Mouse (Mus musculus) E14TG2a.4 (cell line): ENCODE measurements around the gene Mrpl24.

Source experiments
- H3K27me3 ChIP-seq: 2 replicates; pipeline ENCODE4 v1.6.1; 2014; ENCODE audit warnings: low read length, control low read depth; ENCODE audit not compliant: insufficient read depth
- H3K36me3 ChIP-seq: 2 replicates; pipeline ENCODE4 v1.6.1; 2014; ENCODE audit warnings: low read length, control low read depth; ENCODE audit not compliant: insufficient read depth
- H3K4me1 ChIP-seq: replicated peaks from 2 replicates; pipeline ENCODE4 v1.6.1; 2014; ENCODE audit warnings: low read depth, low read length, control low read depth
- H3K4me3 ChIP-seq: replicated peaks from 2 replicates; pipeline ENCODE4 v1.5.1; 2014; ENCODE audit warnings: mild to moderate bottlenecking, low read length
- H3K9me3 ChIP-seq: 2 replicates; pipeline ENCODE4 v1.6.1; 2014; ENCODE audit warnings: low read length, control low read depth
- CTCF ChIP-seq: conservative IDR thresholded peaks from 2 replicates; pipeline ENCODE4 v1.5.1; 2014; ENCODE audit warnings: low read length
- NANOG ChIP-seq: IDR thresholded peaks from 2 replicates; pipeline ENCODE4 v1.6.1; 2014; ENCODE audit warnings: borderline replicate concordance, low read length, mixed read lengths
- POU5F1 ChIP-seq: IDR thresholded peaks from 2 replicates; pipeline ENCODE4 v1.6.1; 2014; ENCODE audit warnings: low read length, borderline replicate concordance

The Mrpl24 gene

GRCm38 (mm10) chr3:87906981-87907857 lies 12.1 kb upstream of the Mrpl24 start:
- Histone ChIP-seq H3K27me3 (no peaks in the 10 kb centered on the region), H3K36me3 (peaks cover 16% of the 10 kb centered on the region), H3K9me3 (no peaks in the 10 kb centered on the region), H3K4me1 (peaks cover 49% of the 10 kb centered on the region), H3K4me3 (peak overlapping the region; percentile 96)
- TF ChIP-seq CTCF (no peak), NANOG (no peak), POU5F1 (no peak)

DNA sequence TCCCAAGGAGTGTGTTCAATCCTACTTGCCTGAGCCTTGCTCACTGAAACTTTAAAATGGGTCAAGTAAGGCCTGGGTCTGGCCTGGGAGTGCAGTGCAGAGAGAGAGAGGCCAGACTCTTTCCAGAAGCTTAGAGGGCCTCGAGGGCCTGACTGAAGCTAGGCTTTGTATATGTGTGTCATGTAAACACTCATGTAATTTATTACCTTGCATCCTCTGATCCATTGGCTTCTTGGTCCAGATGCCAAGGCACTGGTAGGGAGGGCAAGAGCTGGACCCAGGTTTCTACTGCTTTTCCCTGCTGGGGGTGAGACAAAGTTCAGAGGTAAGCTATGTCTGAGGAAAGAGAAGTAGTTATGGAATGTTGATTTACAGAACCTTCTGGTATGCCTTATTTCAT lies 11.4 kb upstream of the Mrpl24 start:
- peaks cover 56% of the 10 kb centered on the region for H3K4me1 ChIP-seq
- H3K27me3 ChIP-seq: no peaks in the 10 kb centered on the region
- TF ChIP-seq NANOG (no peak), POU5F1 (no peak), CTCF (no peak)
- no peaks in the 10 kb centered on the region for H3K9me3 ChIP-seq
- peaks cover 23% of the 10 kb centered on the region for H3K36me3 ChIP-seq
- peak overlapping the region; percentile 96 for H3K4me3 ChIP-seq

DNA sequence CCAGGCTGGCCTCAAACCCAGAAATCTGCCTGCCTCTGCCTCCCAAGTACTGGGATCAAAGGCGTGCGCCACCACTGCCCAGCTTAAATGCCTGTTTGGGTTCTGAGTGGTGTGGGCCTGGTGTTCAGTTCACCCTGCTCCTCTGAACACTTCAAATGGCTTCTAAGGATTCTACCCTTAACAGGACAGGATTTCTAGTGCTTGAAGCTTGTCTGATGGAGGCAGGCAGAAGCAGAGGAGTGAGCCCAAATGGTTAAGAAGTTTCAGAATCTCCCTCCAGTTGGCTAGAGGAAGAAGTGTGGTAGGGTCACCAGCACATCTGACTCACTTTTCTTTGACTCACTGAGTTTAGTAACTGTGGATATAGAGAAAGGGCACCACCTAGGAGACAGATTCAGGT lies 9.9 kb upstream of the Mrpl24 start:
- Histone ChIP-seq H3K36me3 (peaks cover 38% of the 10 kb centered on the region), H3K27me3 (no peaks in the 10 kb centered on the region), H3K4me1 (peaks cover 64% of the 10 kb centered on the region), H3K9me3 (no peaks in the 10 kb centered on the region), H3K4me3 (peak overlapping the region; percentile 96)
- TF ChIP-seq NANOG: no peak
- no peak for TF ChIP-seq POU5F1
- no peak for TF ChIP-seq CTCF

DNA sequence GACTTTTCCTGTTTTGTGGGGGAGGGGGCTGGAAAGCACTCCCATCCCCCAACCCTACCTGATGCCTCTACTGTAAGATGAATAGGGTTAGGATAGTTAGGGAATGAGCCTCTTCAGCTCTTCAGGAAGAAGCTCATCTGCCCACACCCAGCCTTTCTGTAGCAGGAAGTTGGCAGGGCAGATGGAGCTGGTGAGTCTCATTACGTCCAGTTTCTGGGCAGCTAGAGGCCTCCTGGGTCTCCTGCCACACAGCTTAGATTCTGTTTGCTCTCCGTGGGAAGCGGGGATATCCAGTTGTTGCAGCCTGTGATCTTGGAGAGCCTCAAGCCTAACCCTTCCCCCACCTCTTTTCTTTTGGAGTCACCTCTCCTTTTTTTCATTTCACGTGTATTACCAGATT lies 9.4 kb upstream of the Mrpl24 start:
- TF ChIP-seq POU5F1 (no peak), NANOG (peak; percentile 19; the same call in 1 of the 2 replicates)
- Histone ChIP-seq H3K9me3 (no peaks in the 10 kb centered on the region), H3K27me3 (no peaks in the 10 kb centered on the region), H3K4me1 (peaks cover 68% of the 10 kb centered on the region), H3K36me3 (peaks cover 43% of the 10 kb centered on the region), H3K4me3 (peak overlapping the region; percentile 96)

DNA sequence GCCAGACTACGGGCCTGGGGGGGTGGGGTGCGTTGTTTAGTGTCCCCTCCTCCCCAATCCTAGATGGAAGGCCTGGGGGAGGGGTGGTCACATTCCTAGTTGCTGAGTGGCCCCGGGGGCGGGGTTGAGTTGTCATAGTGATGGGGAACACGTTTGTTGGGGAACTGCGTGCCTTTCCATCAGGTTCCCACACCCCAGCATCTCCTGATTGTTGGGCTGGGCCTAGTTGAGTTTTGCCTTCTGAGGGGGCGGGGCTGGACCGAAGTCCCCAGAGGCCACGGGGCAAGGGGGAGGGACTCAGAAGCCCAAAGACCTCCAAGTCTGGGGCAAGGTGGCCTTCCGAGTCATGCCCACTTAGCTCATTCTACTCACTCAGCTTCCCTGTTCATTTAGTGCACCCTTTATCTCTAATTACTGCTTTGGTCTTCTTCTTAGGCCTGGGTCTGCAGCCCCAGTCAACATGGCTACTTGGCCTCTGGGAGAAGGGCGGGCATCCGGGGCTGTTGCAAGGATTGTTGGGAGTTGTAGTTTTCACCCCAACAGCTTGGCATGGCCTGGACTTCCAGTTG lies 8.6 kb upstream of the Mrpl24 start:
- Histone ChIP-seq H3K4me3 (peak overlapping the region; percentile 96), H3K4me1 (peaks cover 72% of the 10 kb centered on the region), H3K36me3 (peaks cover 51% of the 10 kb centered on the region), H3K9me3 (no peaks in the 10 kb centered on the region), H3K27me3 (no peaks in the 10 kb centered on the region)
- TF ChIP-seq NANOG (no peak), POU5F1 (no peak), CTCF (no peak)

- H3K36me3 ChIP-seq: peaks cover 78% of the 10 kb centered on the region
- H3K27me3 ChIP-seq: no peaks in the 10 kb centered on the region
- TF ChIP-seq POU5F1 (no peak), CTCF (no peak), NANOG (no peak)
- peak overlapping the region; percentile 96; the same call in 1 of the 2 replicates for H3K4me3 ChIP-seq
- H3K4me1 ChIP-seq: peaks cover 91% of the 10 kb centered on the region
- H3K9me3 ChIP-seq: no peaks in the 10 kb centered on the region
These were observed 5.8 kb upstream of the Mrpl24 start for GRCm38 (mm10) chr3:87913491-87913890.

DNA sequence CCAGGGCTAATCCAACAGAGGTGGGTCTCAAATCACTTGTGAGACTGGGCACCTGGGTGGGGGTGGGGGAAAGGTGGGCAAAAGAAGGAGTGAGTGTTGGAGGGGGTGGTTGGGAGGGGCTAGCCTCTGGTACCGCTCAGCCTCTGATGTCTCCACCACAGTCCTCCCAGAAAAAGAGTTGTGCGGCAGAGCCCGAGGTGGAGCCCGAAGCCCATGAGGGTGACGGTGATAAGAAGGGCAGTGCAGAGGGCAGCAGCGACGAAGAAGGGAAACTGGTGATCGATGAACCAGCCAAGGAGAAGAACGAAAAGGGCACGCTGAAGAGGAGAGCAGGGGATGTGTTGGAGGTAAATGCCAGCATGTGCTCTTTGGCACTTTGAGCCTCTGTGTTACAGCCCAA lies 5.4 kb upstream of the Mrpl24 start:
- Histone ChIP-seq H3K36me3 (peaks cover 82% of the 10 kb centered on the region), H3K27me3 (no peaks in the 10 kb centered on the region), H3K4me3 (peak overlapping the region; percentile 96; the same call in 1 of the 2 replicates), H3K9me3 (no peaks in the 10 kb centered on the region), H3K4me1 (peaks cover 91% of the 10 kb centered on the region)
- TF ChIP-seq CTCF: no peak
- no peak for TF ChIP-seq NANOG
- no peak for TF ChIP-seq POU5F1

DNA sequence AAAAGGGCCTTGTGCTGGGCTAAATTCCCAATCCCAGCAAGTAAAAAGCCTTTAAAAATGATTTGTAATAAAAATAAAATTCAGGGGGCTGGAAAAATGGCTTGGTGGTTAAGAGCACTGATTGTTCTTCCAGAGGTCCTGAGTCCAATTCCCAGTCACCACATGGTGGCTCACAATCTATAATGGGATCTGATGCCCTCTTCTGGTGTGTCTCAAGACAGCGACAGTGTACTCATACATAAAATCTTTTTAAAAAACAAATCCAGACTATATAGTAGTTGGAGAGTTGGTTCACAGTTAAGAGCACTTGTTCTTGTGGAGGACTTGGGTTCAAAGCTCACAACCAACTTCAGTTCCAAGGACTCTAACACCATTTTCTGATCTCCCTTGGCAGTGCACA lies 2.3 kb upstream of the Mrpl24 start:
- peaks cover 85% of the 10 kb centered on the region for H3K4me1 ChIP-seq
- TF ChIP-seq CTCF (0 out of 2 replicates have a peak, but pooled peaks have one; percentile 3), POU5F1 (no peak)

More for the DNA sequence above, 2.3 kb upstream of the Mrpl24 start:
- H3K9me3 ChIP-seq: no peaks in the 10 kb centered on the region
- no peaks in the 10 kb centered on the region for H3K27me3 ChIP-seq
- H3K36me3 ChIP-seq: peaks cover 81% of the 10 kb centered on the region
- no peak overlapping the region for H3K4me3 ChIP-seq
